In genomic region chr4:128637250-128637649, GRCm38 (mm10) we compare ENCODE assay signal across 9 mouse cellular contexts. TPM values are rescaled to one million over a fixed set of nuclear protein-coding genes. Genes with fewer than 3 reads are reported as not detected.
DNase-seq lines count a peak whose midpoint lies in the region; ATAC-seq and TF ChIP-seq lines count a peak whose summit lies in the region.
"Had no signal": no experiment of that assay in that cellular context is flagged by ENCODE, and none has a peak within 500 bp of the region (broad histone marks: within the 10 kb centered on the region; RNA-seq: fewer than 3 reads in every experiment).

No protein-coding gene starts in this region.

- no peak overlapping the region for H3K4me3 ChIP-seq in intestine, embryonic 14.5 days (ENCODE audit: low read depth, low read length)
- no peak overlapping the region for H3K4me3 ChIP-seq in intestine, postnatal 0 days (ENCODE audit: low read depth, low read length)
- H3K4me3 ChIP-seq in embryonic facial prominence, embryonic 10.5 days: no peak overlapping the region
- H3K4me3 ChIP-seq in midbrain, embryonic 14.5 days (replicated peaks; ENCODE audit: low read depth, low read length): no peak overlapping the region
- H3K4me3 ChIP-seq: midbrain, embryonic 13.5 days had no signal

- peaks cover 49% of the 10 kb centered on the region for H3K4me1 ChIP-seq in intestine, embryonic 14.5 days (replicated peaks; ENCODE audit: control insufficient read depth, insufficient read depth, low read length)
- peaks cover 12% of the 10 kb centered on the region; the same call in 1 of the 2 replicates for H3K4me1 ChIP-seq in intestine, postnatal 0 days (replicated peaks; ENCODE audit: control insufficient read depth, insufficient read depth, low read length)
- peaks cover 43% of the 10 kb centered on the region for H3K4me1 ChIP-seq in embryonic facial prominence, embryonic 10.5 days
- 0 out of 2 replicates have a peak, but pooled peaks cover 2% of the 10 kb centered on the region for H3K4me1 ChIP-seq in midbrain, embryonic 14.5 days (ENCODE audit: control insufficient read depth, insufficient read depth, low read length)

- H3K9ac ChIP-seq in intestine, embryonic 14.5 days (ENCODE audit: low read length): no peak overlapping the region
- H3K9ac ChIP-seq in intestine, postnatal 0 days (ENCODE audit: low read depth, low read length): no peak overlapping the region
- no peak overlapping the region for H3K9ac ChIP-seq in midbrain, embryonic 14.5 days (replicated peaks; ENCODE audit: low read length)
- H3K9ac ChIP-seq: midbrain, embryonic 13.5 days had no signal

- peak overlapping the region; percentile 94 for H3K27ac ChIP-seq in intestine, embryonic 14.5 days (ENCODE audit: low read depth)
- no peak overlapping the region; the same call in 1 of the 2 replicates for H3K27ac ChIP-seq in intestine, postnatal 0 days (ENCODE audit: low read depth, low read length)
- peak overlapping the region; percentile 48 for H3K27ac ChIP-seq in embryonic facial prominence, embryonic 10.5 days (replicated peaks)
- no peak overlapping the region for H3K27ac ChIP-seq in midbrain, embryonic 14.5 days (replicated peaks; ENCODE audit: low read depth, low read length)

- DNase-seq in intestine, embryonic 14.5 days (ENCODE audit: low spot score): peak; percentile 70
- no peak for DNase-seq in embryonic facial prominence, embryonic 10.5 days (ENCODE audit: low spot score)
- DNase-seq in heart, postnatal 4 days: peak; percentile 23
- peak; percentile 34 to 80 for DNase-seq in lung, postnatal 4 days
- no peak for DNase-seq in cerebellum, postnatal 10 days
- DNase-seq in midbrain, embryonic 14.5 days: no peak
- DNase-seq: right cerebral cortex, postnatal 14 days had no signal

- H3K27me3 ChIP-seq in intestine, embryonic 14.5 days (replicated peaks; ENCODE audit: control insufficient read depth, insufficient read depth, low read length): no peaks in the 10 kb centered on the region
- H3K27me3 ChIP-seq in intestine, postnatal 0 days (replicated peaks; ENCODE audit: control insufficient read depth, insufficient read depth, low read length): no peaks in the 10 kb centered on the region
- no peaks in the 10 kb centered on the region; the same call in 1 of the 2 replicates for H3K27me3 ChIP-seq in embryonic facial prominence, embryonic 10.5 days (replicated peaks; ENCODE audit: low read depth, poor library complexity, severe bottlenecking)
- H3K27me3 ChIP-seq in midbrain, embryonic 14.5 days (ENCODE audit: control insufficient read depth, insufficient read depth, low read length): no peaks in the 10 kb centered on the region
- H3K27me3 ChIP-seq: midbrain, embryonic 13.5 days had no signal

- no peak for TF ChIP-seq CTCF in intestine, postnatal 0 days (IDR thresholded peaks at IDR 0.05; ENCODE audit: low read depth)

- H3K9me3 ChIP-seq in intestine, embryonic 14.5 days (ENCODE audit: control insufficient read depth, low read length): no peaks in the 10 kb centered on the region
- H3K9me3 ChIP-seq in intestine, postnatal 0 days (ENCODE audit: control insufficient read depth): no peaks in the 10 kb centered on the region
- no peaks in the 10 kb centered on the region for H3K9me3 ChIP-seq in embryonic facial prominence, embryonic 10.5 days
- no peaks in the 10 kb centered on the region for H3K9me3 ChIP-seq in midbrain, embryonic 14.5 days (ENCODE audit: control insufficient read depth, low read length)
- H3K9me3 ChIP-seq: midbrain, embryonic 13.5 days had no signal

- no peaks in the 10 kb centered on the region for H3K36me3 ChIP-seq in intestine, embryonic 14.5 days (ENCODE audit: control insufficient read depth, insufficient read depth, low read length)
- H3K36me3 ChIP-seq in intestine, postnatal 0 days (ENCODE audit: control insufficient read depth, insufficient read depth): no peaks in the 10 kb centered on the region
- H3K36me3 ChIP-seq in embryonic facial prominence, embryonic 10.5 days (replicated peaks): no peaks in the 10 kb centered on the region
- no peaks in the 10 kb centered on the region for H3K36me3 ChIP-seq in midbrain, embryonic 14.5 days (ENCODE audit: control insufficient read depth, insufficient read depth, low read length)
- H3K36me3 ChIP-seq: midbrain, embryonic 13.5 days had no signal

- WGBS in intestine, embryonic 14.5 days: 25% methylated on average over 11 of the region's 11 CpGs
- 38% methylated on average over 11 of the region's 11 CpGs for WGBS in intestine, postnatal 0 days
- 49% methylated on average over 11 of the region's 11 CpGs for WGBS in embryonic facial prominence, embryonic 10.5 days
- WGBS in midbrain, embryonic 14.5 days: 58% methylated on average over 11 of the region's 11 CpGs

- no peak overlapping the region; the same call in 1 of the 2 replicates for H3K4me2 ChIP-seq in intestine, embryonic 14.5 days (ENCODE audit: low read length)
- H3K4me2 ChIP-seq in intestine, postnatal 0 days (replicated peaks; ENCODE audit: low read depth): no peak overlapping the region
- no peak overlapping the region for H3K4me2 ChIP-seq in midbrain, embryonic 14.5 days (ENCODE audit: low read length)
- H3K4me2 ChIP-seq: midbrain, embryonic 13.5 days had no signal

- peak; percentile 60; the same call in 1 of the 2 replicates for ATAC-seq in intestine, embryonic 14.5 days (replicated peaks; ENCODE audit: low FRiP score, low TSS enrichment, low read depth)
- no peak for ATAC-seq in intestine, postnatal 0 days
- no peak for ATAC-seq in midbrain, embryonic 14.5 days (ENCODE audit: low FRiP score, low TSS enrichment)
- ATAC-seq: midbrain, embryonic 13.5 days had no signal

RNA-seq across cellular contexts. Expression of gene Phc2, which starts 17.3 kb away (rescaled TPM):
- 22.4 and 27.1 TPM in 2 replicates for polyA plus RNA-seq in intestine, embryonic 14.5 days (2014; fragmentation: Nextera tagmentation; extraction: Ambion mirVana)
- polyA plus RNA-seq in intestine, postnatal 0 days (2015; fragmentation: Nextera tagmentation; extraction: Ambion mirVana): 22.9 and 25.4 TPM in 2 replicates
- polyA plus RNA-seq in embryonic facial prominence, embryonic 10.5 days (2016; fragmentation: Nextera tagmentation; extraction: Ambion mirVana): 69.5 and 84.4 TPM in 2 replicates
- total RNA-seq in heart, postnatal 4 days (2021): 10 to 100 TPM; 69.1 to 72.5 TPM
- 48.4 and 54.2 TPM in 2 replicates for polyA plus RNA-seq in midbrain, embryonic 14.5 days (2014; fragmentation: Nextera tagmentation; extraction: Ambion mirVana)

RNA-seq across cellular contexts. Expression of gene Tlr12, which starts 18.8 kb away (rescaled TPM):
- polyA plus RNA-seq in intestine, embryonic 14.5 days (2014; fragmentation: Nextera tagmentation; extraction: Ambion mirVana): 0.65 and 1.2 TPM in 2 replicates
- polyA plus RNA-seq in intestine, postnatal 0 days (2015; fragmentation: Nextera tagmentation; extraction: Ambion mirVana): 2.1 and 2.5 TPM in 2 replicates
- polyA plus RNA-seq in embryonic facial prominence, embryonic 10.5 days (2016; fragmentation: Nextera tagmentation; extraction: Ambion mirVana): 0.41 and 0.60 TPM in 2 replicates
- under 1 TPM; 0.19 to 0.29 TPM for total RNA-seq in heart, postnatal 4 days (2021)
- 0.61 and 1.2 TPM in 2 replicates for polyA plus RNA-seq in midbrain, embryonic 14.5 days (2014; fragmentation: Nextera tagmentation; extraction: Ambion mirVana)

RNA-seq across cellular contexts. Expression of gene Zscan20, which starts 27.4 kb away (rescaled TPM):
- 3.2 and 3.3 TPM in 2 replicates for polyA plus RNA-seq in intestine, embryonic 14.5 days (2014; fragmentation: Nextera tagmentation; extraction: Ambion mirVana)
- polyA plus RNA-seq in intestine, postnatal 0 days (2015; fragmentation: Nextera tagmentation; extraction: Ambion mirVana): 0.87 and 1.0 TPM in 2 replicates
- polyA plus RNA-seq in embryonic facial prominence, embryonic 10.5 days (2016; fragmentation: Nextera tagmentation; extraction: Ambion mirVana): 7.1 and 7.8 TPM in 2 replicates
- 1 to 10 TPM; 3.7 to 4.1 TPM for total RNA-seq in heart, postnatal 4 days (2021)
- 3.2 and 3.7 TPM in 2 replicates for polyA plus RNA-seq in midbrain, embryonic 14.5 days (2014; fragmentation: Nextera tagmentation; extraction: Ambion mirVana)

Comparison
In these comparisons a context has a peak if more than half of its experiments do, and no peak if none do; other contexts are left out.
1. H3K27ac ChIP-seq: peak in intestine, embryonic 14.5 days (single experiment) and embryonic facial prominence, embryonic 10.5 days (single experiment); none in intestine, postnatal 0 days (single experiment) and midbrain, embryonic 14.5 days (single experiment).
2. DNase-seq: peak in intestine, embryonic 14.5 days (single experiment), heart, postnatal 4 days (single experiment) and lung, postnatal 4 days (2 of 2); none in embryonic facial prominence, embryonic 10.5 days (single experiment), cerebellum, postnatal 10 days (0 of 2) and midbrain, embryonic 14.5 days (single experiment).